Mouse (Mus musculus): ENCODE measurements at regions not wholly inside any gene's neighbourhood (a gene's known extent, or its start where the extent isn't known, plus 50 kb on each side); places are given as distances from the start of the nearest gene placed in this dataset.

DNA sequence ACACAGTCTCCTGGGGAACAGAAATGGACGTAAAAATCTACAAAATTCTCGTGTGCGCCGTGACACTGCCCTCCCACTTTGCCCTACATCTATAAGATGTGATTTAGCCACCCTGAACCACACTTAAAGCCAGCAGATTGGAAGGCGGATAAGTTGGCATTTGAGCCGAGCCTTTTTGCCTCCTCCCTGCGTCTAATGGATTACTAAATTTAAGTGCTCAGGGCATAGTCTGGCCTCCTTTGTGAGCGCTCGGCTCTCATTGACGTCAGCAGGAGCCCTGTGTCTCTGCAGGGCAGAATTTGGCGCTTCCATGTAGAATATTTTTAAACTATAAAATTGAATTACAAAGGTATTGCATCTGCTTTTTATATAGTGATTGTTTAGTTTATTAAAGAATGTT, 165.4 kb downstream of the Gm11077 start:
- no peak overlapping the region for H3K27ac ChIP-seq
- no peak overlapping the region for H3K9ac ChIP-seq
- H3K4me3 ChIP-seq (replicated peaks; ENCODE audit: low read length): no peak overlapping the region
- H3K4me1 ChIP-seq (replicated peaks; ENCODE audit: control insufficient read depth, insufficient read depth, low read length): peaks cover 6% of the 10 kb centered on the region
- 39% methylated on average over 11 of the region's 11 CpGs for WGBS
- DNase-seq (ENCODE audit: low spot score) (no peak), ATAC-seq (ENCODE audit: low FRiP score) (no peak)
- H3K36me3 ChIP-seq (replicated peaks; ENCODE audit: control insufficient read depth, insufficient read depth): no peaks in the 10 kb centered on the region
- H3K27me3 ChIP-seq (ENCODE audit: control insufficient read depth, insufficient read depth, low read length): no peaks in the 10 kb centered on the region
- no peak overlapping the region for H3K4me2 ChIP-seq (replicated peaks)
- H3K9me3 ChIP-seq (ENCODE audit: control insufficient read depth, low read length): no peaks in the 10 kb centered on the region

DNA sequence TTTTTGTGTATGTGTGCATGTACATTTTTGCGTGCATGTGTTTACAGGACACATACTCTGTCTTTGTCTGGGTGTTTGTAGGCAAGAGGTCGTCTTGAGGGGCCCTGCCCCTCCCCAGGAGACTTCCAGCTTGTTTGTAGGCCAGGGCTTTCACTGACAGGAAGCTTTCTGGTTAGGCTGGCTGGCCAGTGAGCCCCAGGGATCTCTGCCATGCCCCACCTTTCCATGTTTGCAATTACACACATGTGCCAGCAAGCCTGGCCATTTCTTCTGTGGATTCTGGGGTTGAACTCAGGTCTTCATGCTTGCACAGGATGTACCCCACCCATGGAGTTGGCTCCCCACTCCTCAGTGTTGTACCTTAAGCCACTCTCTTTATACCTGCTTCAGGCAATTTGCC, 166.4 kb downstream of the Gm11077 start:
- no peak for DNase-seq (ENCODE audit: low spot score)

DNA sequence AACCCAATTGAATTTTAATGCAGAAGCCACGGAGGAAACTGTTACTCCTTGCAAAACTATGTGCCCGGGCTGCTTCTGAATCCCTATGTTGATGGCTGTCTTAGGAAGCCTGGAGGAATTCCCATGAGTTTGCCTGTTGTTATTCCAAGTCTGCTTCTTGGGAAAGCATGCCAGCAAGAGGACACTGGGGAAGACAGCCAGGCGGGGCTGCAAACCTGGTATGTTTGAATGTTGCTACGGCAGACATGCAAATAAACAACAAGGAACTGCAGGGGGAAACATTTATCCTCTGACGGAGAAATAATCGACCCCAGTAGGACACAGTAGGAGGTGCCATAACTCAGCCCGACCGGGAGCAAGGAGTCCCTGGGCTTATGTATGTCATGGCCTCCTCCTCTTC, 168.0 kb downstream of the Gm11077 start:
- H3K4me2 ChIP-seq (replicated peaks): no peak overlapping the region

More for the DNA sequence above, 166.4 kb downstream of the Gm11077 start:
- Histone ChIP-seq H3K4me1 (replicated peaks; ENCODE audit: control insufficient read depth, insufficient read depth, low read length) (peaks cover 6% of the 10 kb centered on the region), H3K9me3 (ENCODE audit: control insufficient read depth, low read length) (no peaks in the 10 kb centered on the region), H3K4me2 (replicated peaks) (no peak overlapping the region), H3K27me3 (ENCODE audit: control insufficient read depth, insufficient read depth, low read length) (no peaks in the 10 kb centered on the region), H3K27ac (no peak overlapping the region), H3K36me3 (replicated peaks; ENCODE audit: control insufficient read depth, insufficient read depth) (no peaks in the 10 kb centered on the region), H3K4me3 (replicated peaks; ENCODE audit: low read length) (no peak overlapping the region), H3K9ac (no peak overlapping the region)
- 58% methylated on average over 2 of the region's 2 CpGs for WGBS
- ATAC-seq (ENCODE audit: low FRiP score): no peak

DNA sequence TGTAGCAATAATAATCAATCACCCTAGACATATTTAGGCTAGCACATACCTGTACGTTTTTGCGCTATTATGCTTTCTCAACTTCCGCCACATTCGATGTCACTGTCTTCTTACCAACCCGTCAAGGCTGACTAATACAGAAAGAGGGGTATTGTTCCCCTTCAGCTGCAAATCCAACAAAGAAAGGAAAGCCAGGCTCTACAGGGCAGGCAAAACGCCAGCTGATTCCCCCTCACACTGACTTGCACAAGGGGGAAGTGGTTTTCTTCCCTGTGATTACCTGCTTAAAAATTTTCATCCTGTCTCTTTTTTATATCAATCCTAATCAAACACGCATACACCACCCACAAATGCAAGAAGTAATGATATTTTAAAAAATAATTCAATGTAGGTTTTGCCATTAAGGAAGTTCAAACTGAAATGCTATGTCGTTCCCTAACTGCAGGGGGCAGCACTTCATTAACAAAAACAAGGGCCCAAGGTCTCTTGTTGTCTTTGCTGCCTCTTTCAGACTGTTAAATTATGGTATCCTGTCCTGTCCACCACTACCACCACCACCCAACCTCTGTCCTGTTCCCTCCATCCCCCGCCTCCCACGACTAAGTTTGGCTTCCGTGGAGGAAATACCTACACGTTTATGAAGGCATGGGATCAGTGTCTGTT, 195.4 kb downstream of the Gm11077 start:
- ATAC-seq (ENCODE audit: low FRiP score) (peak; percentile 43; the same call in 1 of the 2 replicates), DNase-seq (ENCODE audit: low spot score) (peak; percentile 60)
- Histone ChIP-seq H3K27ac (no peak overlapping the region), H3K4me2 (replicated peaks) (no peak overlapping the region), H3K9ac (no peak overlapping the region), H3K27me3 (ENCODE audit: control insufficient read depth, insufficient read depth, low read length) (no peaks in the 10 kb centered on the region), H3K4me1 (replicated peaks; ENCODE audit: control insufficient read depth, insufficient read depth, low read length) (no peaks in the 10 kb centered on the region), H3K4me3 (replicated peaks; ENCODE audit: low read length) (no peak overlapping the region), H3K9me3 (ENCODE audit: control insufficient read depth, low read length) (no peaks in the 10 kb centered on the region), H3K36me3 (replicated peaks; ENCODE audit: control insufficient read depth, insufficient read depth) (no peaks in the 10 kb centered on the region)
- 43% methylated on average over 12 of the region's 12 CpGs for WGBS

More for the DNA sequence above, 168.0 kb downstream of the Gm11077 start:
- Histone ChIP-seq H3K9ac (no peak overlapping the region), H3K9me3 (ENCODE audit: control insufficient read depth, low read length) (no peaks in the 10 kb centered on the region), H3K27ac (no peak overlapping the region), H3K4me1 (replicated peaks; ENCODE audit: control insufficient read depth, insufficient read depth, low read length) (peaks cover 3% of the 10 kb centered on the region; the same call in 1 of the 2 replicates), H3K36me3 (replicated peaks; ENCODE audit: control insufficient read depth, insufficient read depth) (no peaks in the 10 kb centered on the region), H3K4me3 (replicated peaks; ENCODE audit: low read length) (no peak overlapping the region), H3K27me3 (ENCODE audit: control insufficient read depth, insufficient read depth, low read length) (no peaks in the 10 kb centered on the region)
- 40% methylated on average over 8 of the region's 8 CpGs for WGBS
- no peak for ATAC-seq (ENCODE audit: low FRiP score)
- DNase-seq (ENCODE audit: low spot score): no peak

DNA sequence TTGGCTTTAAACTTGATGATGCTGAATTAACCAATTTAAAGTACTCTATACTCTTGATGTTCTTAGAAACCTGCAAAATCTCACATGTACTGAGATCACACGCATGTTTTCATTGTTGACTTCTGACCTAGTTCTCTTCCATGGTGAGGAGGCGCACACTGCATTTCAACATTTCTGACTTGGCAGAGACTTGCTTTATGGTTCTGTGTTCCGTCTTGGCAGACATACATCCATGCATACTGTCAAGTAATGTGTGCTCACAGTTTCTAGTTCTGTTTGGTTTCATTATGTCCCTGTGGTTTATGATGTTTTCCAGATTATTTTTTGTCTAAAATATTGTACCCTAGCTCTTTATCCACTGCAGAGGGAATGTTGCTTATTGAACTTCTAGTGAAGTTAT, 198.5 kb downstream of the Gm11077 start:
- H3K4me3 ChIP-seq (replicated peaks; ENCODE audit: low read length): no peak overlapping the region
- WGBS: 93% methylated on average over 3 of the region's 3 CpGs
- no peaks in the 10 kb centered on the region for H3K4me1 ChIP-seq (replicated peaks; ENCODE audit: control insufficient read depth, insufficient read depth, low read length)
- no peak overlapping the region for H3K27ac ChIP-seq
- no peaks in the 10 kb centered on the region for H3K36me3 ChIP-seq (replicated peaks; ENCODE audit: control insufficient read depth, insufficient read depth)
- no peak overlapping the region for H3K9ac ChIP-seq
- ATAC-seq (ENCODE audit: low FRiP score) (no peak), DNase-seq (ENCODE audit: low spot score) (no peak)
- no peaks in the 10 kb centered on the region for H3K27me3 ChIP-seq (ENCODE audit: control insufficient read depth, insufficient read depth, low read length)
- no peaks in the 10 kb centered on the region for H3K9me3 ChIP-seq (ENCODE audit: control insufficient read depth, low read length)
- no peak overlapping the region for H3K4me2 ChIP-seq (replicated peaks)

DNA sequence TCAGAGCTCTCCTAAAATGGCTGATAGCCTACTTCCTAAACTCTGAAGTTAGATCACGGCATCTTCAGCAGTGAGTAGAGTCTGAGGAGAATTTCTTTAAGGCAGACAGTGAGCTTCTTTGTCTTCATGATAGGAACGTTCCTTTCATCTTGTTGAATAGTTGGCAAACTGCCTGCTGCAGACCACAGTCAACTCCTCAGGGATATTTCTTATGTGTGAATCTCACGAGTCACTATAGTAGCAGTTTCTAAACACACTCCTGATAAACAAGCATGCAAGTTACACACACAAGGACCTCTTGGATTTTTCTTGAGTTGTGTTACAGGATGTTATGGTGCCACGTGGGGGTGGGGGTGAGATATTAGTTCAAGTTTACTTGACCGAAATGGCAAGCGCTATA, 205.2 kb downstream of the Gm11077 start:
- ATAC-seq (ENCODE audit: low FRiP score) (no peak), DNase-seq (ENCODE audit: low spot score) (no peak)
- Histone ChIP-seq H3K9me3 (ENCODE audit: control insufficient read depth, low read length) (no peaks in the 10 kb centered on the region), H3K4me3 (replicated peaks; ENCODE audit: low read length) (no peak overlapping the region), H3K9ac (no peak overlapping the region), H3K4me1 (replicated peaks; ENCODE audit: control insufficient read depth, insufficient read depth, low read length) (no peaks in the 10 kb centered on the region), H3K36me3 (replicated peaks; ENCODE audit: control insufficient read depth, insufficient read depth) (no peaks in the 10 kb centered on the region), H3K4me2 (replicated peaks) (no peak overlapping the region), H3K27ac (no peak overlapping the region), H3K27me3 (ENCODE audit: control insufficient read depth, insufficient read depth, low read length) (no peaks in the 10 kb centered on the region)
- 67% methylated on average over 6 of the region's 6 CpGs for WGBS

DNA sequence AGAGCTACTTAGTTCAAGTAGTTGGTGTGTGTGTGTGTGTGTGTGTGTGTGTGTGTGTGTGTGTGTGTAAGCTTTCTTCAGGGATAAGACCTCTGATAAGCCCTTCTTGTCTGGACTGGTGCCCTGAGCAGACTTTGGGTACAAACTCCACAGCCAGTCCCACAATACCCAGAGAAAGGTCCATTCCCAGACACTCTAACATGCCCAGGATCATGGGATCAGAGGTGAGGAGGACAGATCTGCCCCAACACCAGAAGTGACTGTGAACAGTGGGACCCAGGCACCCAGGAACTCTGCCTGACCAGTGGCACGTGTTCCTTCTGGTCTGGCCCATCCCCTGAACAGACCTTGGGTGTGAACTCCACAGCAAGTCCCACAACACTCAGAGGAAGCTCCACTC, 208.9 kb downstream of the Gm11077 start:
- no peak overlapping the region for H3K4me3 ChIP-seq (replicated peaks; ENCODE audit: low read length)
- WGBS: 89% methylated on average over 1 of the region's 1 CpGs

DNA sequence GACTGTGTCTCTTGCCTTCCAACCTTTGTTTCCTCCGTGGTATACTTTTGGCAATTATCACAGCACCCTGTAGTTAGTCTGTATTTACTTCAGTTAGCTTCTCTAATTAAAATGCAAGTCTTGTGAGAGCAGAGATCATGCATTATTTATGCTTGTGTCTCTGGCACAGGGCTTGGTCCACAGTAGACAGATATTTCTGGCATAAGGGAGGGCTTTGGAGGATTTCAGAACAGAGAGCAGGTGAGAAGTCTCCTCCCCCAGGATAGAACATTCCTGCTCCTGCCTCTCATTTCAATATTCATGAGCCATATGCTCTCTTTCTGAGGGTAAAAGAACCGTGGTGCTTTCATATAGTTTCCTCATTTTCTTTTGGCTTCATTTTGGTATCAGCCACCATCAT, 217.6 kb downstream of the Gm11077 start:
- no peak overlapping the region for H3K27ac ChIP-seq
- H3K9ac ChIP-seq: no peak overlapping the region
- no peak overlapping the region for H3K4me3 ChIP-seq (replicated peaks; ENCODE audit: low read length)
- DNase-seq (ENCODE audit: low spot score): peak; percentile 46
- 21% methylated on average over 2 of the region's 2 CpGs for WGBS
- H3K4me2 ChIP-seq (replicated peaks): no peak overlapping the region
- ATAC-seq (ENCODE audit: low FRiP score): peak; percentile 85
- H3K9me3 ChIP-seq (ENCODE audit: control insufficient read depth, low read length): no peaks in the 10 kb centered on the region
- peaks cover 7% of the 10 kb centered on the region; the same call in 1 of the 2 replicates for H3K4me1 ChIP-seq (replicated peaks; ENCODE audit: control insufficient read depth, insufficient read depth, low read length)
- no peaks in the 10 kb centered on the region for H3K36me3 ChIP-seq (replicated peaks; ENCODE audit: control insufficient read depth, insufficient read depth)
- no peaks in the 10 kb centered on the region for H3K27me3 ChIP-seq (ENCODE audit: control insufficient read depth, insufficient read depth, low read length)

More for the DNA sequence above, 208.9 kb downstream of the Gm11077 start:
- Histone ChIP-seq H3K27me3 (ENCODE audit: control insufficient read depth, insufficient read depth, low read length) (no peaks in the 10 kb centered on the region), H3K27ac (no peak overlapping the region), H3K4me2 (replicated peaks) (no peak overlapping the region), H3K36me3 (replicated peaks; ENCODE audit: control insufficient read depth, insufficient read depth) (no peaks in the 10 kb centered on the region), H3K4me1 (replicated peaks; ENCODE audit: control insufficient read depth, insufficient read depth, low read length) (no peaks in the 10 kb centered on the region), H3K9me3 (ENCODE audit: control insufficient read depth, low read length) (no peaks in the 10 kb centered on the region), H3K9ac (no peak overlapping the region)
- ATAC-seq (ENCODE audit: low FRiP score) (no peak), DNase-seq (ENCODE audit: low spot score) (no peak)

DNA sequence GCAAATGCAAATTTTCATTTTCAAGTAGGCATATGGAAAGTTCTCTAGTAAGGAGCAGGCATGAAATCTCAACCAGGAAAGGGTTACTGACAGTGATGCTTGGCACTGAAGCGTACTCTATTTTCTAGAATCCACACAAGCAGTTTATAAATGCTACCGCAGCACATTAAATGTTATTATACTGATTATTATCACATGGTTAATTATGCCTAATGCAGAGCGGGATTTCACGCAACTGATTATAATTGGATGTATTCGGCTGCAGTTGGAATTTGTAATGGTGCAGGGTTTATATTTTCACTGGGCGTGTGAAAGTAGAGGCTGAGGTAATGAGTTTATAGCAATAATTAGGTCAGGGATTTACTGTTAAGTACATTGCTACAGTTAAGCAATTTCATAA, 221.4 kb downstream of the Gm11077 start:
- H3K4me1 ChIP-seq (replicated peaks; ENCODE audit: control insufficient read depth, insufficient read depth, low read length): peaks cover 7% of the 10 kb centered on the region; the same call in 1 of the 2 replicates
- peak; percentile 36; the same call in 1 of the 2 replicates for ATAC-seq (ENCODE audit: low FRiP score)
- H3K4me2 ChIP-seq (replicated peaks): no peak overlapping the region
- H3K9me3 ChIP-seq (ENCODE audit: control insufficient read depth, low read length): no peaks in the 10 kb centered on the region
- DNase-seq (ENCODE audit: low spot score): peak; percentile 37
- H3K9ac ChIP-seq: no peak overlapping the region
- no peak overlapping the region for H3K27ac ChIP-seq
- H3K36me3 ChIP-seq (replicated peaks; ENCODE audit: control insufficient read depth, insufficient read depth): no peaks in the 10 kb centered on the region
- H3K27me3 ChIP-seq (ENCODE audit: control insufficient read depth, insufficient read depth, low read length): no peaks in the 10 kb centered on the region
- WGBS: 54% methylated on average over 6 of the region's 6 CpGs
- H3K4me3 ChIP-seq (replicated peaks; ENCODE audit: low read length): no peak overlapping the region

DNA sequence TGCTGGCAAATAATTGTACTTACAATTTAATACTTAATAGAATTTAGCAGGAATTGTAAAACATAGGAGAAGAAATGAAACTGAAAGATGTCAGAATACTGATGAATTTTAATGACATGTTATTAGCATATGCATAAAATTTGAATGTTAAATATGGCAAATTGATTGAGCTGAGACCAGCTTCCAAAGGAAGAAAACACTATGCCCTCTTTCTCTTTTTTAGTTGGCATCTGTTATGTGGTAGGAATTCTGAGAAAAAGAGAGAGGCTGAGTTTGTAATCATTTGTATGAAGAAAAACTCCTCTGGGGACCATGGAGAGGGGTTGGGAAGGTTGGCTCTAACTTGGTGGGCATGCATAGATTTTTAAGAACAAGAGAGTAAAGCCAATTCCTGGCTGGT, 224.2 kb downstream of the Gm11077 start:
- no peak overlapping the region for H3K4me3 ChIP-seq (replicated peaks; ENCODE audit: low read length)
- no peaks in the 10 kb centered on the region for H3K36me3 ChIP-seq (replicated peaks; ENCODE audit: control insufficient read depth, insufficient read depth)
- H3K9ac ChIP-seq: no peak overlapping the region
- no peaks in the 10 kb centered on the region for H3K4me1 ChIP-seq (replicated peaks; ENCODE audit: control insufficient read depth, insufficient read depth, low read length)
- DNase-seq (ENCODE audit: low spot score) (no peak), ATAC-seq (ENCODE audit: low FRiP score) (no peak)
- H3K9me3 ChIP-seq (ENCODE audit: control insufficient read depth, low read length): no peaks in the 10 kb centered on the region
- H3K4me2 ChIP-seq (replicated peaks): no peak overlapping the region
- H3K27me3 ChIP-seq (ENCODE audit: control insufficient read depth, insufficient read depth, low read length): no peaks in the 10 kb centered on the region
- no peak overlapping the region for H3K27ac ChIP-seq

Data from hindbrain, embryonic 14.5 days (tissue).